Mouse (Mus musculus) heart, postnatal 0 days (tissue): ENCODE measurements at regions not wholly inside any gene's neighbourhood (a gene's known extent, or its start where the extent isn't known, plus 50 kb on each side); places are given as distances from the start of the nearest gene placed in this dataset.

Experiments used
- CTCF ChIP-seq: IDR thresholded peaks from 2 replicates; pipeline ENCODE4 v1.5.1; 2016; ENCODE audit warnings: antibody characterized with exemption, control low read depth, low read depth
- EP300 ChIP-seq: IDR thresholded peaks from 2 replicates; pipeline ENCODE4 v1.6.1; 2016; ENCODE audit warnings: antibody characterized with exemption, low read depth

DNA sequence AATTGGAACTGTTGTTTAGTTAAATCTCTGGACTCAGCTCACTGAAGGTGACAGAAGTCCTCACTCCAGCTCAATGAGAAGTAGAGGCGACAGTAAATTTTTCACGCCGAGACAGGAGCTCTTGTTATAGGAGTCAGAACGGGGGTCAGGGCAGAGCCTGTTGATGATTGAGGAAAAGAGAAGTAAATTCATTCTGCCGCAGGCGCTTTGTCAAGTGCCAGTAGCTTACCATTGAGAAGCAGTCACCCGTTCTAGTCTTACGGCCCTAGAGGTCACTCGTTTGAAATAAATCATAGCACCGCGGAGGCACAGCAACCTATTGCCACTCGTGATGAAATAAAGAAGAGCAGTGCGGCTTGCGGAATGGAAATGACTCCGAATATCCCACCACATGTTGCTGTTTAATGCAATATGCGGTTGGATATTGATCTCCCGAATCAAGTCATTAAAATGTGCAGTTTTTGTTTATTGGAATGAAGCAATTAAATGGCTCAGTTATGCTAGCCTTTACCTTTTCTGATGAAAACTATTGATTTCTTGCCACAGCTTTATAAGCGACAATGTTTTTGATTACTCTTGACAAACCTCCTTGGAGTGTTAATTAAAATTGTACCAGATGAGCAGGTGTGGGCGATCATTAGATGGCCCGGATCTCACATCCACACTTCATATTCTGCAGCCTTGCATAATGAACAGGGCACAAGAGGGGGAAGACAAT is 152.7 kb downstream of the Zfp281 start:
- TF ChIP-seq EP300: no peak
- no peak for TF ChIP-seq CTCF
